Mouse (Mus musculus): ENCODE results near the gene Nagk.

- TF ChIP-seq TCF12 (IDR thresholded peaks at IDR 0.05; ENCODE audit: insufficient read depth, poor library complexity, severe bottlenecking) (no peak), MAX (IDR thresholded peaks at IDR 0.05; ENCODE audit: low read depth) (no peak), POLR2A (IDR thresholded peaks at IDR 0.05; ENCODE audit: insufficient read length, low read depth) (no peak)
These were observed 50.1 kb downstream of the Nagk start for GRCm38 (mm10) chr6:83844913-83845312.
